Mouse (Mus musculus) MEL (cell line): ENCODE measurements around the gene Bcat2. TPM values are rescaled to one million over a fixed set of nuclear protein-coding genes. Genes with fewer than 3 reads are reported as not detected.

Experiments
- DNase-seq: peaks from one replicate; pipeline ENCODE4 v3.0.0; 2011; ENCODE audit warnings: low read depth, low spot score
- H3K27ac ChIP-seq: 2 replicates; pipeline ENCODE4 v1.5.1; 2012; ENCODE audit warnings: low read depth, mild to moderate bottlenecking, control low read depth, low read length, moderate library complexity; ENCODE audit not compliant: control insufficient read depth
- H3K27me3 ChIP-seq, 2 experiments: fragments of 150-350 bp in 1 of 2; sonication (generic) in 1 of 2; 2 replicates each; pipeline ENCODE4 v1.6.1; 2012; ENCODE audit warnings: low read length in 2 of 2, mild to moderate bottlenecking in 2 of 2, improper control_type of control experiment in 1 of 2, moderate library complexity in 1 of 2; ENCODE audit not compliant: insufficient read depth in 2 of 2, control insufficient read depth in 1 of 2
- H3K36me3 ChIP-seq, 2 experiments: 2 replicates each; pipeline ENCODE4 v1.6.1; 2012 to 2014; ENCODE audit warnings: low read length in 2 of 2, improper control_type of control experiment in 1 of 2, inconsistent platforms in 1 of 2, mild to moderate bottlenecking in 1 of 2; ENCODE audit not compliant: insufficient read depth in 2 of 2, control insufficient read depth in 1 of 2
- H3K4me1 ChIP-seq, 2 experiments: fragments of 150-350 bp in 1 of 2; sonication (generic) in 1 of 2; 2 replicates each; pipeline ENCODE4 v1.6.1; 2012; ENCODE audit warnings: low read length in 2 of 2, improper control_type of control experiment in 1 of 2, mild to moderate bottlenecking in 1 of 2; ENCODE audit not compliant: insufficient read depth in 2 of 2, control insufficient read depth in 1 of 2
- H3K4me3 ChIP-seq, 2 experiments: fragments of 150-350 bp in 1 of 2; sonication (generic) in 1 of 2; 2 replicates each; pipeline ENCODE4 v1.5.1; 2012; ENCODE audit warnings: low read depth in 2 of 2, low read length in 2 of 2, mild to moderate bottlenecking in 2 of 2, moderate library complexity in 2 of 2, control low read depth in 1 of 2, improper control_type of control experiment in 1 of 2; ENCODE audit not compliant: control insufficient read depth in 1 of 2, insufficient read depth in 1 of 2
- H3K79me2 ChIP-seq: 2 replicates; pipeline ENCODE4 v1.6.1; 2012; ENCODE audit warnings: mild to moderate bottlenecking, low read length, moderate library complexity; ENCODE audit not compliant: control insufficient read depth, poor library complexity, insufficient read depth
- H3K9ac ChIP-seq: 2 replicates; pipeline ENCODE4 v1.6.1; 2012; ENCODE audit warnings: low read depth, mild to moderate bottlenecking, control low read depth, low read length, moderate library complexity; ENCODE audit not compliant: control insufficient read depth, poor library complexity, severe bottlenecking
- H3K9me3 ChIP-seq: fragments of 150-350 bp; sonication (generic); replicated peaks from 2 replicates; pipeline ENCODE4 v1.6.1; 2012; ENCODE audit warnings: mild to moderate bottlenecking, low read length, improper control_type of control experiment, moderate library complexity; ENCODE audit not compliant: insufficient read depth
- BHLHE40 ChIP-seq: IDR thresholded peaks from 2 replicates; pipeline ENCODE4 v1.6.1; 2012; ENCODE audit warnings: low read depth, mild to moderate bottlenecking, inconsistent platforms, low read length, improper control_type of control experiment, borderline replicate concordance
- CHD1 ChIP-seq: IDR thresholded peaks from 2 replicates; pipeline ENCODE4 v1.6.1; 2012; ENCODE audit warnings: low read depth, mild to moderate bottlenecking, inconsistent platforms, low read length, improper control_type of control experiment
- CHD2 ChIP-seq: IDR thresholded peaks from 2 replicates; pipeline ENCODE4 v1.6.1; 2011; ENCODE audit warnings: low read length, improper control_type of control experiment
- CTCF ChIP-seq, 3 experiments: IDR thresholded peaks in 2 of 3; conservative IDR thresholded peaks in 1 of 3; 2 replicates each; pipeline ENCODE4 v1.5.1; 2011 to 2012; ENCODE audit warnings: low read length in 3 of 3, low read depth in 2 of 3, mild to moderate bottlenecking in 2 of 3, improper control_type of control experiment in 1 of 3, inconsistent platforms in 1 of 3, mixed read lengths in 1 of 3, moderate library complexity in 1 of 3; ENCODE audit not compliant: control insufficient read depth in 1 of 3, insufficient read depth in 1 of 3, poor library complexity in 1 of 3, severe bottlenecking in 1 of 3
- E2F4 ChIP-seq: IDR thresholded peaks from 2 replicates; pipeline ENCODE4 v1.6.1; 2011; ENCODE audit warnings: low read depth, low read length, improper control_type of control experiment, borderline replicate concordance
- EP300 ChIP-seq, 2 experiments: IDR thresholded peaks; 2 replicates each; pipeline ENCODE4 v1.6.1; 2011; ENCODE audit warnings: improper control_type of control experiment in 2 of 2, low read length in 2 of 2, low read depth in 1 of 2, mild to moderate bottlenecking in 1 of 2
- ETS1 ChIP-seq: IDR thresholded peaks from 2 replicates; pipeline ENCODE4 v1.6.1; 2012; ENCODE audit warnings: low read depth, mild to moderate bottlenecking, inconsistent platforms, low read length, improper control_type of control experiment, moderate library complexity
- GABPA ChIP-seq: IDR thresholded peaks from 2 replicates; pipeline ENCODE4 v1.6.1; 2012; ENCODE audit warnings: low read depth, mild to moderate bottlenecking, inconsistent platforms, low read length, improper control_type of control experiment, moderate library complexity
- GATA1 ChIP-seq: IDR thresholded peaks from 2 replicates; pipeline ENCODE4 v1.6.1; 2011; ENCODE audit warnings: low read depth, low read length, improper control_type of control experiment
- HCFC1 ChIP-seq: IDR thresholded peaks from 2 replicates; pipeline ENCODE4 v1.6.1; 2012; ENCODE audit warnings: low read depth, mild to moderate bottlenecking, inconsistent platforms, low read length, improper control_type of control experiment, moderate library complexity
- JUND ChIP-seq: IDR thresholded peaks from 2 replicates; pipeline ENCODE4 v1.6.1; 2011; ENCODE audit warnings: low read depth, mild to moderate bottlenecking, improper control_type of control experiment, low read length
- KAT2A ChIP-seq: conservative IDR thresholded peaks from 2 replicates; pipeline ENCODE4 v1.6.1; 2012; ENCODE audit warnings: low read depth, low read length, improper control_type of control experiment, inconsistent platforms
- MAFK ChIP-seq: IDR thresholded peaks from 2 replicates; pipeline ENCODE4 v1.6.1; 2011; ENCODE audit warnings: low read depth, mild to moderate bottlenecking, low read length, improper control_type of control experiment, borderline replicate concordance
- MAX ChIP-seq: IDR thresholded peaks from 2 replicates; pipeline ENCODE4 v1.6.1; 2011; ENCODE audit warnings: low read length, improper control_type of control experiment
- MAZ ChIP-seq: IDR thresholded peaks from 2 replicates; pipeline ENCODE4 v1.6.1; 2012; ENCODE audit warnings: low read depth, mild to moderate bottlenecking, inconsistent platforms, low read length, improper control_type of control experiment
- MEF2A ChIP-seq: IDR thresholded peaks from 2 replicates; pipeline ENCODE4 v1.6.1; 2014; ENCODE audit warnings: low read depth, mild to moderate bottlenecking, inconsistent platforms, low read length, improper control_type of control experiment; ENCODE audit not compliant: poor library complexity, insufficient replicate concordance, severe bottlenecking; ENCODE audit errors: extremely low read depth
- MXI1 ChIP-seq: IDR thresholded peaks from 2 replicates; pipeline ENCODE4 v1.6.1; 2011; ENCODE audit warnings: mild to moderate bottlenecking, low read depth, low read length, improper control_type of control experiment
- MYB ChIP-seq: IDR thresholded peaks from 2 replicates; pipeline ENCODE4 v1.6.1; 2011; ENCODE audit warnings: mild to moderate bottlenecking, low read depth, low read length, improper control_type of control experiment
- MYC ChIP-seq: IDR thresholded peaks from 2 replicates; pipeline ENCODE4 v1.6.1; 2011; ENCODE audit warnings: low read depth, mild to moderate bottlenecking, low read length, improper control_type of control experiment, moderate library complexity
- NELFE ChIP-seq: IDR thresholded peaks from 2 replicates; pipeline ENCODE4 v1.6.1; 2011; ENCODE audit warnings: low read depth, low read length, improper control_type of control experiment
- NRF1 ChIP-seq: IDR thresholded peaks from 2 replicates; pipeline ENCODE4 v1.6.1; 2014; ENCODE audit warnings: low read depth, mild to moderate bottlenecking, inconsistent platforms, low read length, improper control_type of control experiment, moderate library complexity; ENCODE audit not compliant: poor library complexity, insufficient read depth, severe bottlenecking
- POLR2A ChIP-seq, 2 experiments: IDR thresholded peaks; 2 replicates each; pipeline ENCODE4 v1.6.1; 2011 to 2012; ENCODE audit warnings: low read length in 2 of 2, mild to moderate bottlenecking in 2 of 2, control low read depth in 1 of 2, improper control_type of control experiment in 1 of 2, low read depth in 1 of 2, moderate library complexity in 1 of 2; ENCODE audit not compliant: control insufficient read depth in 1 of 2, insufficient read depth in 1 of 2, poor library complexity in 1 of 2
- POLR2AphosphoS2 ChIP-seq: IDR thresholded peaks from 2 replicates; pipeline ENCODE4 v1.6.1; 2011; ENCODE audit warnings: low read length, improper control_type of control experiment
- POLR2AphosphoS5 ChIP-seq: IDR thresholded peaks from 2 replicates; pipeline ENCODE4 v1.6.1; 2012; ENCODE audit warnings: low read depth, borderline replicate concordance, mild to moderate bottlenecking, inconsistent platforms, low read length, moderate library complexity, mixed read lengths
- RAD21 ChIP-seq: IDR thresholded peaks from 2 replicates; pipeline ENCODE4 v1.6.1; 2011; ENCODE audit warnings: mild to moderate bottlenecking, low read depth, low read length, improper control_type of control experiment
- RCOR1 ChIP-seq: IDR thresholded peaks from 2 replicates; pipeline ENCODE4 v1.6.1; 2012; ENCODE audit warnings: low read depth, mild to moderate bottlenecking, inconsistent platforms, low read length, improper control_type of control experiment
- SIN3A ChIP-seq: IDR thresholded peaks from 2 replicates; pipeline ENCODE4 v1.6.1; 2012; ENCODE audit warnings: low read length, improper control_type of control experiment, inconsistent platforms
- SMC3 ChIP-seq: IDR thresholded peaks from 2 replicates; pipeline ENCODE4 v1.6.1; 2011; ENCODE audit warnings: low read depth, low read length, improper control_type of control experiment
- TAL1 ChIP-seq: IDR thresholded peaks from 2 replicates; pipeline ENCODE4 v1.6.1; 2012; ENCODE audit warnings: mild to moderate bottlenecking, inconsistent platforms, low read length, moderate library complexity, mixed read lengths
- TBP ChIP-seq: IDR thresholded peaks from 2 replicates; pipeline ENCODE4 v1.8.0; 2011; ENCODE audit warnings: low read depth, low read length, improper control_type of control experiment
- TCF12 ChIP-seq: IDR thresholded peaks from 2 replicates; pipeline ENCODE4 v1.6.1; 2014; ENCODE audit warnings: low read depth, mild to moderate bottlenecking, inconsistent platforms, low read length, improper control_type of control experiment, moderate library complexity
- UBTF ChIP-seq: IDR thresholded peaks from 2 replicates; pipeline ENCODE4 v1.6.1; 2012; ENCODE audit warnings: low read depth, mild to moderate bottlenecking, inconsistent platforms, low read length, improper control_type of control experiment, moderate library complexity, borderline replicate concordance; ENCODE audit not compliant: insufficient read depth
- USF1 ChIP-seq: IDR thresholded peaks from 2 replicates; pipeline ENCODE4 v1.6.1; 2014; ENCODE audit warnings: low read depth, mild to moderate bottlenecking, inconsistent platforms, low read length, improper control_type of control experiment, moderate library complexity
- USF2 ChIP-seq, 2 experiments: IDR thresholded peaks; 2 replicates each; pipeline ENCODE4 v1.6.1; 2011 to 2012; ENCODE audit warnings: improper control_type of control experiment in 2 of 2, low read length in 2 of 2, borderline replicate concordance in 1 of 2, inconsistent platforms in 1 of 2, low read depth in 1 of 2, mild to moderate bottlenecking in 1 of 2; ENCODE audit not compliant: insufficient read depth in 1 of 2
- ZC3H11A ChIP-seq: IDR thresholded peaks from 2 replicates; pipeline ENCODE4 v1.6.1; 2012; ENCODE audit warnings: low read depth, mild to moderate bottlenecking, inconsistent platforms, low read length, improper control_type of control experiment
- ZKSCAN1 ChIP-seq: IDR thresholded peaks from 2 replicates; pipeline ENCODE4 v1.6.1; 2012; ENCODE audit warnings: low read depth, mild to moderate bottlenecking, inconsistent platforms, low read length, improper control_type of control experiment, moderate library complexity
- ZMIZ1 ChIP-seq: IDR thresholded peaks from 2 replicates; pipeline ENCODE4 v1.6.1; 2012; ENCODE audit warnings: low read depth, mild to moderate bottlenecking, inconsistent platforms, low read length, improper control_type of control experiment, moderate library complexity
- ZNF384 ChIP-seq: IDR thresholded peaks from 2 replicates; pipeline ENCODE4 v1.6.1; 2012; ENCODE audit warnings: low read depth, mild to moderate bottlenecking, inconsistent platforms, low read length, improper control_type of control experiment
- polyA plus RNA-seq, 2 experiments: library from polyadenylated mRNA; stranded (reverse) in 1 of 2; unstranded in 1 of 2; fragments of >175 nt in 1 of 2; fragments of >200 nt in 1 of 2; gene quantifications; 2 replicates each; pipeline versions ENCODE4 v1.2.1 to v1.2.4; 2012; ENCODE audit warnings: low replicate concordance in 2 of 2, low read depth in 1 of 2; ENCODE audit not compliant: insufficient read length in 2 of 2, insufficient read depth in 1 of 2, missing spikeins in 1 of 2
- total RNA-seq: library from RNA; depleted of rRNA; stranded (reverse); fragments of 300-350 nt; gene quantifications from 2 replicates; pipeline ENCODE4 v1.2.3, GENCODE M21; 2012

Gene Bcat2
- total and polyA plus RNA-seq, 3 experiments = 49.4 to 140 TPM; not detected in 1

GRCm38 (mm10) chr7:45571966-45572365 is 2.0 kb downstream of the Bcat2 start:
- H3K4me1 ChIP-seq = peaks cover 8 to 22% of the 10 kb centered on the region in 2 experiments
- peak overlapping the region; percentile 60 for H3K27ac ChIP-seq
- H3K4me3 ChIP-seq = no peak overlapping the region
- H3K79me2 ChIP-seq = peaks cover 10% of the 10 kb centered on the region
- no peak overlapping the region for H3K9ac ChIP-seq
- H3K9me3 ChIP-seq = no peaks in the 10 kb centered on the region
- DNase-seq = peak; percentile 78
- peaks cover 0 to 14% of the 10 kb centered on the region in 2 experiments; a peak in 2 of 4 replicates for H3K36me3 ChIP-seq
- no peaks in the 10 kb centered on the region for H3K27me3 ChIP-seq
- TF ChIP-seq TBP (no peak), SMC3 (no peak), ZKSCAN1 (no peak), ZC3H11A (no peak), HCFC1 (peak; percentile 69), TCF12 (0 out of 2 replicates have a peak, but pooled peaks have one; percentile 37), MYC (no peak), EP300 (IDR thresholded peaks at IDR 0.05; ENCODE audit: low read depth in 1 of 2, low read length in 2 of 2) (peak; percentile 35 to 67; a peak in 3 of 4 replicates), GATA1 (peak; percentile 7; the same call in 1 of the 2 replicates), POLR2A (IDR thresholded peaks at IDR 0.05; ENCODE audit: control insufficient read depth in 1 of 2, insufficient read depth in 1 of 2, low read depth in 1 of 2, low read length in 2 of 2, poor library complexity in 1 of 2) (no peak), NELFE (no peak), JUND (peak; percentile 31; the same call in 1 of the 2 replicates), POLR2AphosphoS2 (no peak), KAT2A (no peak), USF2 (IDR thresholded peaks at IDR 0.05; ENCODE audit: borderline replicate concordance in 1 of 2, insufficient read depth in 1 of 2, low read depth in 1 of 2, low read length in 2 of 2) (no peak), MXI1 (no peak), MAZ (peak; percentile 85; the same call in 1 of the 2 replicates), CHD1 (no peak), MYB (no peak), TAL1 (no peak), ETS1 (peak; percentile 61; the same call in 1 of the 2 replicates), NRF1 (no peak), CHD2 (peak; percentile 77), GABPA (no peak), E2F4 (no peak), POLR2AphosphoS5 (no peak), MAX (no peak), BHLHE40 (no peak), RCOR1 (no peak), RAD21 (no peak), ZMIZ1 (no peak), MAFK (no peak), MEF2A (no peak), USF1 (no peak), UBTF (no peak), SIN3A (peak; percentile 56; the same call in 1 of the 2 replicates), ZNF384 (no peak), CTCF (IDR thresholded peaks at IDR 0.05 in 2 of 3, conservative IDR thresholded peaks at IDR 0.05 in 1 of 3; ENCODE audit: control insufficient read depth in 1 of 3, insufficient read depth in 1 of 3, low read depth in 2 of 3, low read length in 3 of 3, poor library complexity in 1 of 3, severe bottlenecking in 1 of 3) (no peak)
